Mouse (Mus musculus): ENCODE results near the gene Spaca6. TPM values are rescaled to one million over a fixed set of nuclear protein-coding genes. Genes with fewer than 3 reads are reported as not detected.

The Spaca6 gene
- polyA plus RNA-seq, 1 experiment from 2014 or later: 14.4 TPM

GRCm38 (mm10) chr17:17825921-17826591 is 902 bp upstream of the Spaca6 start:
- no peaks in the 10 kb centered on the region for H3K9me3 ChIP-seq (replicated peaks; ENCODE audit: low read length)
- no peaks in the 10 kb centered on the region for H3K36me3 ChIP-seq (ENCODE audit: insufficient read depth, low read length)
- ATAC-seq (replicated peaks; ENCODE audit: low FRiP score, low read depth) (peak; percentile 33), DNase-seq (ENCODE audit: low spot score) (peak; percentile 66)
- H3K27ac ChIP-seq: peak overlapping the region; percentile 98
- peaks cover 25% of the 10 kb centered on the region for H3K4me1 ChIP-seq (replicated peaks; ENCODE audit: insufficient read depth, low read length)
- TF ChIP-seq CTCF (IDR thresholded peaks at IDR 0.05; ENCODE audit: low read depth): no peak
- H3K9ac ChIP-seq (ENCODE audit: low read depth, low read length): peak overlapping the region; percentile 86
- peak overlapping the region; percentile 94 for H3K4me2 ChIP-seq (ENCODE audit: low read length)
- no peaks in the 10 kb centered on the region for H3K27me3 ChIP-seq (ENCODE audit: insufficient read depth, low read length)
- H3K4me3 ChIP-seq (replicated peaks; ENCODE audit: low read depth, low read length): peak overlapping the region; percentile 82
- WGBS: 1% methylated on average over 17 of the region's 22 CpGs

- WGBS: under 1% methylated on average over 13 of the region's 13 CpGs
- peak; percentile 83 for DNase-seq (ENCODE audit: low spot score)
- peaks cover 30% of the 10 kb centered on the region for H3K4me1 ChIP-seq (replicated peaks; ENCODE audit: insufficient read depth, low read length)
- no peaks in the 10 kb centered on the region for H3K9me3 ChIP-seq (replicated peaks; ENCODE audit: low read length)
- peak overlapping the region; percentile 94 for H3K4me2 ChIP-seq (ENCODE audit: low read length)
- no peak for TF ChIP-seq CTCF (IDR thresholded peaks at IDR 0.05; ENCODE audit: low read depth)
- H3K27ac ChIP-seq: peak overlapping the region; percentile 98
- H3K27me3 ChIP-seq (ENCODE audit: insufficient read depth, low read length): no peaks in the 10 kb centered on the region
- H3K36me3 ChIP-seq (ENCODE audit: insufficient read depth, low read length): no peaks in the 10 kb centered on the region
- peak overlapping the region; percentile 82 for H3K4me3 ChIP-seq (replicated peaks; ENCODE audit: low read depth, low read length)
- H3K9ac ChIP-seq (ENCODE audit: low read depth, low read length): peak overlapping the region; percentile 86
- ATAC-seq (replicated peaks; ENCODE audit: low FRiP score, low read depth): peak; percentile 58
These were observed 766 bp downstream of the Spaca6 start for GRCm38 (mm10) chr17:17827658-17828190.

GRCm38 (mm10) chr17:17828191-17828981 is 1.4 kb downstream of the Spaca6 start:
- WGBS: 1% methylated on average over 11 of the region's 15 CpGs
- peaks cover 30% of the 10 kb centered on the region for H3K4me1 ChIP-seq (replicated peaks; ENCODE audit: insufficient read depth, low read length)
- ATAC-seq (replicated peaks; ENCODE audit: low FRiP score, low read depth): peak; percentile 26
- H3K36me3 ChIP-seq (ENCODE audit: insufficient read depth, low read length): no peaks in the 10 kb centered on the region
- TF ChIP-seq CTCF (IDR thresholded peaks at IDR 0.05; ENCODE audit: low read depth): no peak
- H3K4me3 ChIP-seq (replicated peaks; ENCODE audit: low read depth, low read length): peak overlapping the region; percentile 82
- peak overlapping the region; percentile 94 for H3K4me2 ChIP-seq (ENCODE audit: low read length)
- no peaks in the 10 kb centered on the region for H3K9me3 ChIP-seq (replicated peaks; ENCODE audit: low read length)
- DNase-seq (ENCODE audit: low spot score): peak; percentile 89
- peak overlapping the region; percentile 98 for H3K27ac ChIP-seq
- peak overlapping the region; percentile 86 for H3K9ac ChIP-seq (ENCODE audit: low read depth, low read length)
- H3K27me3 ChIP-seq (ENCODE audit: insufficient read depth, low read length): no peaks in the 10 kb centered on the region

- WGBS: 3% methylated on average over 6 of the region's 6 CpGs
- Histone ChIP-seq H3K9ac (ENCODE audit: low read depth, low read length) (peak overlapping the region; percentile 86), H3K9me3 (replicated peaks; ENCODE audit: low read length) (no peaks in the 10 kb centered on the region), H3K36me3 (ENCODE audit: insufficient read depth, low read length) (no peaks in the 10 kb centered on the region), H3K27me3 (ENCODE audit: insufficient read depth, low read length) (no peaks in the 10 kb centered on the region), H3K4me2 (ENCODE audit: low read length) (peak overlapping the region; percentile 94), H3K4me3 (replicated peaks; ENCODE audit: low read depth, low read length) (peak overlapping the region; percentile 82), H3K4me1 (replicated peaks; ENCODE audit: insufficient read depth, low read length) (peaks cover 31% of the 10 kb centered on the region), H3K27ac (peak overlapping the region; percentile 98)
- no peak for TF ChIP-seq CTCF (IDR thresholded peaks at IDR 0.05; ENCODE audit: low read depth)
- no peak for ATAC-seq (replicated peaks; ENCODE audit: low FRiP score, low read depth)
- DNase-seq (ENCODE audit: low spot score): peak; percentile 37
These were observed 2.3 kb downstream of the Spaca6 start for GRCm38 (mm10) chr17:17829052-17829785.

GRCm38 (mm10) chr17:17829816-17830535 is 3.0 kb downstream of the Spaca6 start:
- Histone ChIP-seq H3K36me3 (ENCODE audit: insufficient read depth, low read length) (no peaks in the 10 kb centered on the region), H3K9ac (ENCODE audit: low read depth, low read length) (peak overlapping the region; percentile 86; the same call in 1 of the 2 replicates), H3K4me3 (replicated peaks; ENCODE audit: low read depth, low read length) (peak overlapping the region; percentile 82), H3K27me3 (ENCODE audit: insufficient read depth, low read length) (no peaks in the 10 kb centered on the region), H3K4me2 (ENCODE audit: low read length) (peak overlapping the region; percentile 94), H3K27ac (peak overlapping the region; percentile 98), H3K9me3 (replicated peaks; ENCODE audit: low read length) (no peaks in the 10 kb centered on the region), H3K4me1 (replicated peaks; ENCODE audit: insufficient read depth, low read length) (peaks cover 37% of the 10 kb centered on the region)
- TF ChIP-seq CTCF (IDR thresholded peaks at IDR 0.05; ENCODE audit: low read depth): no peak
- DNase-seq (ENCODE audit: low spot score) (no peak), ATAC-seq (replicated peaks; ENCODE audit: low FRiP score, low read depth) (no peak)
- 22% methylated on average over 23 of the region's 23 CpGs for WGBS
